Mouse (Mus musculus) right cerebral cortex, postnatal 14 days (tissue): ENCODE measurements around the gene Pom121l12.

Experiments used
- DNase-seq: peaks from one replicate; pipeline ENCODE4 v3.0.0; 2022

Gene Pom121l12

DNA sequence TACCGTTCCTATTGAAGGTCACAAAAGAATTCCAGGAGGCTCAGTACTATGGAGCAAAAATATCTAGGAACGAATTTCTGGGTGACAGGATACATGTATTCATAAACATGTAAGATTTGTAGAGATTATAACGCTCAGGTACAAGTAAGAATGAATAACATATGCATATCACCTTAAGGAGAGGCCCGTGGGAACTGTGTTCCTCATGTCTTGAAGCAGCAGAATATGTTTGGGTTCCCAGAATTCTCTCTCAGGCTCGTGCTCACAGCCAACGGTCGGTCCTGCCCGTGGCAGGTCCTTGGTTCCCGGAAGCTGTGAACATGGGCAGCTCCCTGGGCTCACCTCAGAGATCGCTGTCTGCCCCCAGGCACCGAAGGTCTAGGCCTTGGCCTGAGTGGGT is at the start of gene Pom121l12:
Gene Pom121l12 (plus strand): TSS at position 301 of the 400 bp plus-strand sequence.
- DNase-seq: no peak

DNA sequence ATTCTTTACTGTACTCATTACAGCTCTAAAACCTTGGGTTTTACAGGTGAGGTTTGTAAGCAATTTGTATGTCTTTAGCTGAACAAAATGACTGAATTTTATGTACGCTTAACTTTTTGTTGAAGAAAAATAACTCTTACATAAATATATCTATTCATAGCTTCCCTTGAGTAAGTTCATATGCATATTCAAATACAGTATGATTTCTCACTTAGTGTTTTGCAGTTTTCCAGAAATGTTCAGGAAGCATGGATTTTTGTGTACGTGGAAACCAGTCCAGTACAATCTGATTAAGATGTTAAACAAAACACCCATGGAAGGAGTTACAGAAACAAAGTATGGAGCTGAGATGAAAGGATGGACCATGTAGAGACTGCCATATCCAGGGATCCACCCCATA is 12.8 kb downstream of the Pom121l12 start:
- DNase-seq: no peak
